Mouse (Mus musculus) embryonic facial prominence, embryonic 13.5 days (tissue): ENCODE data around the gene Srrt. TPM values are rescaled to one million over a fixed set of nuclear protein-coding genes. Genes with fewer than 3 reads are reported as not detected.

Experiments used
- ATAC-seq: fragments of 200-750 bp; cut with Nextera tagmentation; 2 replicates; pipeline ENCODE4 v1.8.0; 2017; ENCODE audit warnings: low read depth; ENCODE audit not compliant: insufficient number of reproducible peaks, insufficient read depth, low FRiP score, low TSS enrichment
- H3K27ac ChIP-seq: fragments of 300-500 bp; sonication (generic); 2 replicates; pipeline ENCODE4 v1.5.1; 2015; ENCODE audit warnings: moderate library complexity, mild to moderate bottlenecking, inconsistent platforms
- H3K27me3 ChIP-seq: fragments of 300-500 bp; sonication (generic); 2 replicates; pipeline ENCODE4 v1.6.1; 2015; ENCODE audit warnings: mild to moderate bottlenecking, inconsistent platforms
- H3K36me3 ChIP-seq: fragments of 300-500 bp; sonication (generic); 2 replicates; pipeline ENCODE4 v1.6.1; 2015; ENCODE audit warnings: mild to moderate bottlenecking, inconsistent platforms
- H3K4me1 ChIP-seq: fragments of 300-500 bp; sonication (generic); 2 replicates; pipeline ENCODE4 v1.6.1; 2015; ENCODE audit warnings: inconsistent platforms
- H3K4me2 ChIP-seq: fragments of 300-500 bp; sonication (generic); 2 replicates; pipeline ENCODE4 v1.6.1; 2015; ENCODE audit warnings: moderate library complexity, mild to moderate bottlenecking, inconsistent platforms
- H3K4me3 ChIP-seq: fragments of 300-500 bp; sonication (generic); 2 replicates; pipeline ENCODE4 v1.5.1; 2015; ENCODE audit warnings: mild to moderate bottlenecking, inconsistent platforms
- H3K9ac ChIP-seq: fragments of 300-500 bp; sonication (generic); 2 replicates; pipeline ENCODE4 v1.6.1; 2015; ENCODE audit warnings: mild to moderate bottlenecking, inconsistent platforms
- H3K9me3 ChIP-seq: fragments of 300-500 bp; sonication (generic); 2 replicates; pipeline ENCODE4 v1.6.1; 2016; ENCODE audit warnings: inconsistent platforms
- whole genome bisulfite sequencing: fragments of 180-500 bp; shearing (Covaris S2); methylation state at CpG from one replicate; pipeline ENCODE4 v1.1.7; 2015; ENCODE audit warnings: mixed read lengths; 5-methylcytosine and 5-hydroxymethylcytosine counted together
- polyA plus RNA-seq: library from polyadenylated mRNA; unstranded; fragments of >200 nt; fragmentation: Nextera tagmentation; extraction: Ambion mirVana; gene quantifications from 2 replicates; pipeline ENCODE4 v1.2.1, GENCODE M21; 2015

Srrt gene
- polyA plus RNA-seq, 1 experiment from 2014 or later, result 143 TPM

DNA sequence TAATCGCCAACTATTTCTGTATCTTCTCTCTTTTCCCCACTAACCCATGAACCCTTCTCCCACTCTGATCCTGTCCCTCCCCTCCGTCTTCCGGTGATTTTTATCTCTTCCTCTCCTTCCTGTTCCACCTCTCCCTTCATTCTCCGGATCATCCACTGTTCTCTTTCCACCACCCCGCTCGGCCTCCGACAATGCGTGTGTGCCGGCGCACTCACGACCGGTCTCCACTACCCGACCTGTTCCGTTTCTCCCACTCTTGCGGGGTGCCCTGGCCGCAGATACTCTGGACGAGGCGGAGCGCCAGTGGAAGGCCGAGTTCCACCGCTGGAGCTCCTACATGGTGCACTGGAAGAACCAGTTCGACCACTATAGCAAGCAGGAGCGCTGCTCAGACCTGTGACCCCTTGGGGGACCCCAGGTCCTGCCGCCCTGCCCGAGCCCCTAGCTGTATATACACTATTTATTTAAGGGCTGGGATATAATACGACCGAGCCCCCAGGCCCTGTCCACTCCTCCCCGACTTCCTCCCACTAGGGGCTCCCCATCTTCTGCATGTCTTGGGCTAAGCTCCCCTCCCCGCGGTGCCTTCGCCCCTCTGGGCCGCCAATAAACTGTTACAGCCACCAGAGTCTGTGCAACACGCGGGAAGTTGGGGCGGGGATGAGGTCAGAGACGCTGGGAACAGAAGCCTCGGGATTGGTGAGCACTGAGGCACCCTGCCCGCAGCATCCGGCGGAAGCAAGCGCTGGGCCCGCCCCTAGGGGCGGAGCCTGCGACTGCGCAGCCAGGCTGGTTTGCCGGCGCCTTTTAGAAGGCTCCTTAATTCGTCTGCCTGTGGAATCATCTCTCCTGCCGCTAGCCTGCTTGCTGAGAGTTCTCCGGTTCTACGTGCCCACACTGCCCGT, 13.4 kb downstream of the Srrt start, which contains the start of gene Ufsp1:
Ufsp1 (plus strand) TSS at position 791 of the 905 bp plus-strand sequence.
- peak within 1 kb of the TSS; percentile 98 for H3K4me2 ChIP-seq
- H3K4me1 ChIP-seq, result peaks cover 32% of the 10 kb centered on the region
- H3K27ac ChIP-seq, result peak within 1 kb of the TSS; percentile 88
- peak within 1 kb of the TSS; percentile 84 for H3K9ac ChIP-seq
- ATAC-seq, result peak; percentile 91
- H3K27me3 ChIP-seq, result peaks cover 42% of the 10 kb centered on the region
- H3K9me3 ChIP-seq, result no peaks in the 10 kb centered on the region
- under 1% methylated on average over 52 of the region's 52 CpGs for WGBS
- H3K4me3 ChIP-seq, result peak within 1 kb of the TSS; percentile 61
- peaks cover 44% of the 10 kb centered on the region for H3K36me3 ChIP-seq

DNA sequence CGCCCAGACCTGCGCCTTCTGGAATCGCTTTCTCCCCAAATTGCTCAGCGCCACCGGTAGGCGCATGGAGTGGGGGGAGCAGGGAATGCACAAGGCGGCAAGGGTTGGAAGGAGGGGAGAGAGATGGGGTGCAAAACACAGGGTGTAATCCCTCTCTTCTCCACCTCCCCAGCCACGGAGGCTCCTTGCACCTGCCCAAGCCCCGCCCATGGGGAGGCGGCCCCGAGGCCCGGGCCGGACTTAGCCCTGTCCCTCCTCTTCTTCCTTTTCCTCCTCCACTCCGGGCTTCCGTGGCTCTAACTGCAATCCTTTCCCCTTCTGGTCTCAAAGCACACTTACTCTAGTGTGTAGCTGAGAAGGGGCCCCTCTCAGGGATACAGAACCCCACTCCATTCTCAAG, 14.2 kb downstream of the Srrt start:
- H3K9ac ChIP-seq, result peak overlapping the region; percentile 84
- ATAC-seq, result no peak
- 2% methylated on average over 15 of the region's 15 CpGs for WGBS
- peaks cover 38% of the 10 kb centered on the region for H3K4me1 ChIP-seq
- peak overlapping the region; percentile 88 for H3K27ac ChIP-seq
- no peaks in the 10 kb centered on the region for H3K9me3 ChIP-seq
- H3K4me3 ChIP-seq, result peak overlapping the region; percentile 61
- peaks cover 49% of the 10 kb centered on the region for H3K27me3 ChIP-seq
- peak overlapping the region; percentile 98 for H3K4me2 ChIP-seq
- H3K36me3 ChIP-seq, result peaks cover 36% of the 10 kb centered on the region

DNA sequence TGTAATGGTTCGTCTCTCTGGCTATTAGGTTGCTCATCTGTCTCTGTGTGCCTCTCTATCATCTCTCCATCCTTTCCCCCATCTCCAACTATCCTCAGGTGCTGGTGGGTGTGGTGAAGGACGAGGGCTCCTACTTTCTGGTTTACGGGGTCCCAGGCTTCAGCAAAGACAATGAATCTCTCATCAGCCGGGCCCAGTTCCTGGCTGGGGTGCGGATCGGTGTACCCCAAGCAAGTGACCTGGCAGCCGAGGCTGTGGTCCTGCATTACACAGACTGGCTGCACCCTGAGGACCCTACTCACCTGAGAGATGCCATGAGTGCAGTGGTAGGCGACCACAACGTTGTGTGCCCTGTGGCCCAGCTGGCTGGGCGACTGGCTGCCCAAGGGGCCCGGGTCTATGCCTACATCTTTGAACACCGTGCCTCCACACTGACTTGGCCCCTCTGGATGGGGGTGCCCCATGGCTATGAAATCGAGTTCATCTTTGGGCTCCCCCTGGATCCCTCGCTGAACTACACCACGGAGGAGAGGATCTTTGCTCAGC, 16.0 kb downstream of the Srrt start:
- H3K4me1 ChIP-seq, result peaks cover 54% of the 10 kb centered on the region

DNA sequence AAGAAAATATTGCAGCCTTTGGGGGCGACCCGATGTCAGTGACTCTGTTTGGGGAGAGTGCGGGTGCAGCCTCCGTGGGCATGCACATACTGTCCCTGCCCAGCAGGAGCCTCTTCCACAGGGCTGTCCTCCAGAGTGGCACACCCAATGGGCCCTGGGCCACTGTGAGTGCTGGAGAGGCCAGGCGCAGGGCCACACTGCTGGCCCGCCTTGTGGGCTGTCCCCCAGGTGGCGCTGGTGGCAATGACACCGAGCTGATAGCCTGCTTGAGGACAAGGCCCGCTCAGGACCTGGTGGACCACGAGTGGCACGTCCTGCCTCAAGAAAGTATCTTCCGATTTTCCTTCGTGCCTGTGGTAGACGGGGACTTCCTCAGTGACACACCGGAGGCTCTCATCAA, 16.8 kb downstream of the Srrt start:
- Histone ChIP-seq H3K9ac (no peak overlapping the region), H3K4me1 (peaks cover 55% of the 10 kb centered on the region), H3K4me3 (no peak overlapping the region), H3K36me3 (peaks cover 10% of the 10 kb centered on the region), H3K4me2 (no peak overlapping the region), H3K27me3 (peaks cover 72% of the 10 kb centered on the region), H3K9me3 (no peaks in the 10 kb centered on the region), H3K27ac (no peak overlapping the region)
- no peak for ATAC-seq
- 19% methylated on average over 15 of the region's 15 CpGs for WGBS

More for the DNA sequence above, 16.0 kb downstream of the Srrt start:
- H3K9me3 ChIP-seq, result no peaks in the 10 kb centered on the region
- WGBS, result 69% methylated on average over 15 of the region's 15 CpGs
- H3K4me2 ChIP-seq, result no peak overlapping the region
- no peak overlapping the region for H3K4me3 ChIP-seq
- peaks cover 18% of the 10 kb centered on the region for H3K36me3 ChIP-seq
- H3K27me3 ChIP-seq, result peaks cover 65% of the 10 kb centered on the region
- no peak overlapping the region for H3K9ac ChIP-seq
- ATAC-seq, result no peak
- no peak overlapping the region for H3K27ac ChIP-seq

DNA sequence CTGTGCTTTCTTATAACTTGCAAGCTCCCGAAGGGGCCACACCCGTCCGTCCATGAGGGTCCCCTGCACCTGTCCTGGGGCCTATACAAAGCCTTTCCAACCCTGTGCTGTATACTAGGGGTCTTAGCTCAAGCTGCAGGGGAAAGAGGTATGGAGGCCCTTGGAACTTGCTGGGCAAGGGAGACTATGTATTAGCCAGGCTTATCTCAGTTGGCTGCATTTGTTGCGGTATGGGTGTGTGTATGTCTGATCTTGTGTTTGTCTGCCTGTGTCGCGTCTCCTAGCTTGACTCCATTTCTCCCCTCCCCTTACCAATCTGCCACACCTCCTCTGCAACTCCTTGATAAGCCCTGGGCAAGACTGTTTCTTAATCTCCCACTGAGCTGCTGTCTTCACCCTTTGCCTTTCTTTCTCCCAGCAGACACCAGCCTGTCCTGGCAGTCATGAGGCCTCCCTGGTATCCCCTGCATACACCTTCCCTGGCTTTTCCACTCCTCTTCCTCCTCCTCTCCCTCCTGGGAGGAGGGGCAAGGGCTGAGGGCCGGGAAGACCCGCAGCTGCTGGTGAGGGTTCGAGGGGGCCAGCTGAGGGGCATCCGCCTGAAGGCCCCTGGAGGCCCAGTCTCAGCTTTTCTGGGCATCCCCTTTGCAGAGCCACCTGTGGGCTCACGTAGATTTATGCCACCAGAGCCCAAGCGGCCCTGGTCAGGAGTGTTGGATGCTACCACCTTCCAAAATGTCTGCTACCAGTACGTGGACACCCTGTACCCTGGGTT, 17.7 kb downstream of the Srrt start:
- Histone ChIP-seq H3K4me2 (peak overlapping the region; percentile 87), H3K36me3 (peaks cover under 1% of the 10 kb centered on the region), H3K27ac (0 out of 2 replicates have a peak overlapping the region, but pooled peaks have one; percentile 29), H3K4me1 (peaks cover 47% of the 10 kb centered on the region), H3K27me3 (peaks cover 72% of the 10 kb centered on the region), H3K9me3 (no peaks in the 10 kb centered on the region), H3K4me3 (peak overlapping the region; percentile 46; the same call in 1 of the 2 replicates), H3K9ac (no peak overlapping the region; the same call in 1 of the 2 replicates)
- 56% methylated on average over 13 of the region's 13 CpGs for WGBS
- no peak for ATAC-seq

DNA sequence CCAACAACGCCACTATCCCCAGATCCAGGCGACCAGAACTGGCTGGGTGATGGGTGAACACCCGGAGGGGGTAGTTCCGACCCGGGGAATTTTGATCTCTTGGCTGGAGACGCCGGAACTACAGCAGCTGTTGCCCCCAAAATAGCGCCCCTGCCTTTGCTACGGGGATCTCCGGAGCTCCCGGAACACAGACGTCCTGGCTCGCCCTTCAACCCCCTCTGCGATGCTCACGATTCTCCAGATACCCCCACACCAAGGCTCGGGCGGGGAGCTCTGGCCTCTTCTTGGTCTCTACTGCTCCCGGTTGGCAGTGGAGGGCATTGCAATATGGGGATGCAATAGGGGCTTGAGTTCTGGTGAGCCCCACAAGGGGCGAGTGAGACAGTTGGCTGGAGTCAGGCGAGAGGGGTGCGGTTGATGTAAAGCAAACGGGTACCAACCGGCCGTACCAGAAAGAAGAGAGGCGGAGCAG, 18.4 kb downstream of the Srrt start:
- Histone ChIP-seq H3K4me2 (peak overlapping the region; percentile 87), H3K4me3 (peak overlapping the region; percentile 46), H3K36me3 (no peaks in the 10 kb centered on the region), H3K9me3 (no peaks in the 10 kb centered on the region), H3K9ac (peak overlapping the region; percentile 61; the same call in 1 of the 2 replicates), H3K27me3 (peaks cover 72% of the 10 kb centered on the region), H3K27ac (0 out of 2 replicates have a peak overlapping the region, but pooled peaks have one; percentile 29), H3K4me1 (peaks cover 45% of the 10 kb centered on the region)
- 1% methylated on average over 25 of the region's 25 CpGs for WGBS
- peak; percentile 8; the same call in 1 of the 2 replicates for ATAC-seq

DNA sequence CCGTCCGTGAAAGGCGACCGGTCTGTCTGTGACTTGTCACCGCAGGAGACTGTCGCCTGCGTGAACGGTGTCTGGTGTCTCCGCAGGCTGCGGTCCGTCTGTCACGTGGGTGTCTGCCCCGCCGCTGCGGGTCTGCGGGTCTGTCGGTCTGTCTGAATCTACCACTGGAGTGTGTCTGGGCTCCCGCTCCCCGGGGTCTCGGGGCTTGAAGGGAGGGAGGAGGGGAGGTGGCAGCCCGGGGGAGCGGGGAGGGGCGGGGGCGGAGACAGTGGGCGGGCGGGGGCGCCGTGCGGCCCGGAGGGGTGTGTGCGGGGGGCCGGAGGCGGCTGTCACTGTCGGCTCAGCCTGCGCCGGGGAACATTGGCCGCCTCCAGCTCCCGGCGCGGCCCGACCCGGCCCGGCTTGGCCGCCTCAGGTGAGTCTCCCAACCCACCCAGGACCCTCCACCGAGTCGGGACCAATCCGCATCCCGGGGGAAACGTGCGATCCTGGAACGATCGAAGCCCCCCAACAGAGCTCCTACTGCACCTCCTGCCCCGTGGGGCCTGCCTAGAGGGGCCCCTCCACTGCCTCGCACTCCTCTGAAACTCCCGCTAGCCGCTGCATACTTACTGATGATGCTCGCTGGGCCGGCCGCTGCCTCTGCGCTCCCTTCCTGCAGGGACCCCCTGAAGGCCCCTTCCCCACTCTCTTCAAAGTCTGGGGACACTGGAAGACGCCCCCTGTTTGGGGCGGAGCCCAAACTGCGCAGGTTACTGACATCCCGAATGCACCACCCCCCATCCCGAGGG, 19.3 kb downstream of the Srrt start:
- Histone ChIP-seq H3K9me3 (no peaks in the 10 kb centered on the region), H3K27me3 (peaks cover 71% of the 10 kb centered on the region), H3K4me3 (peak overlapping the region; percentile 46), H3K4me1 (peaks cover 41% of the 10 kb centered on the region), H3K27ac (no peak overlapping the region), H3K36me3 (no peaks in the 10 kb centered on the region), H3K4me2 (peak overlapping the region; percentile 87), H3K9ac (peak overlapping the region; percentile 65)
- ATAC-seq, result no peak
- WGBS, result under 1% methylated on average over 59 of the region's 65 CpGs

DNA sequence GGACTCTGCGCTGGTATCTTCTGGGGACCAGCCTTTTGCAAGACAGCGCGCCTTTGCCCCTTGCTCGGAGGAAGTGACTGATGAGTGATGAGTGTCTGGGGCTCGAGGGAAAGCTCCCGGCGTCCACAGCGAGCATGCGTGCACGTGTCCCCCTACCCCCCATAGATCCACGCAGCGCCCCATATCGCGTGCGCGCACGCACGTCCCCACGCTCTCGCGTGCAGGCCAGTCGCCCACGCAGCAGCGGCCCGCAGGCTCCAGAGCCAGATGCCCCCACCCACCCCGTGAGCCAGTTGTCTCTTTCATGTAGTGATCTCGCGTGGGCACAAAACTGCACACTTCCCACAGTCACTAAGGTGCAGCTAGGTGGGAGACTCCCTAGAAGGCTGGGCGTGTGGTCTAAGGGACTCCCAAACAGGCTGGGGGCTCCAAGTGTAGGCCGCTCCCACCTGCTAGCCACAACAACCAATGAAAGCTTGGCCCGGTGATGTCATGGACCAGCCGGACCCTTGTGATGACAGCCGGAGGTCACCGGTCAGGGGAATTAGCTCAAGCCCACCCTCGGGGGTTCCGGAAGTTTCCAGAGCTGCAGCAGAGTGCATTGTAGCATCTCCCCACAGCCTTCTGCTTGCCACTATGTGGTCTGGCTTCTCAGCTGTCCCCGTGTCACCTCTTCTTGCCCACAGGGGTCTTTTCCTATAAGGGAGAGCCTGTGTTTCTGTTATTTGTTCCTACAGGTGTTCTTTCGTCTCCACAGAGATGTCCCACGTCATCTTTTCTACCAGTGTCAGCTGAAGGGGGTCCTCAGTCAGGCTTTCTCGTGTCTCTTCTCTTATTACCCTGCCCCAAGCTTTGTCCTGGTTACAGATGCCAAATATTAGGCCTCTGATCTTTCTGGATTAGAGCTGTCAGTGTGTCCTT, 20.2 kb downstream of the Srrt start, which contains the start of gene Ache:
Ache (plus strand) TSS at position 488 of the 921 bp plus-strand sequence.
- Histone ChIP-seq H3K9ac (peak within 1 kb of the TSS; percentile 65), H3K36me3 (no peaks in the 10 kb centered on the region), H3K27me3 (peaks cover 62% of the 10 kb centered on the region), H3K4me2 (peak within 1 kb of the TSS; percentile 87), H3K4me1 (peaks cover 35% of the 10 kb centered on the region), H3K27ac (no peak within 1 kb of the TSS), H3K9me3 (no peaks in the 10 kb centered on the region), H3K4me3 (peak within 1 kb of the TSS; percentile 46)
- WGBS, result 1% methylated on average over 40 of the region's 40 CpGs
- no peak for ATAC-seq

DNA sequence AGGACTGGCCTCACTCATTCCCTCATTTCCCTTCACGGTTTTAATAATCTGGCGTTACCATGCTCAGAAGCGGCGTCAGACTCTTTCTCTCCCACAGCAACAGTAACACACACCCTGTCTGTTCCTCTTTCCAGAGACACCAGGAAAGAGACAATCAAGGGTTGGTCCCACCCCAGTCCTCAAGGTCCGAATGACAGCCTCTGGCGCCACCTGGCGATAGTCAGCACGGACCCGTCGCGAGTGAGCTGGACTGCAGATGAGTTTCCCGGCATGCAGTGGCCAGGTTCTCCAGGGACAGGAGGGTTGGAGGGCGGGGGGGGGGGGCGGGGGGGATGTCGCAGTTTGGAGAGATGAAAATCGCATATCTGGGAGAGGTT, 20.8 kb downstream of the Srrt start:
- Histone ChIP-seq H3K27me3 (peaks cover 56% of the 10 kb centered on the region), H3K9ac (peak overlapping the region; percentile 65; the same call in 1 of the 2 replicates), H3K4me1 (peaks cover 35% of the 10 kb centered on the region), H3K4me2 (peak overlapping the region; percentile 87), H3K4me3 (peak overlapping the region; percentile 46), H3K36me3 (no peaks in the 10 kb centered on the region), H3K9me3 (no peaks in the 10 kb centered on the region), H3K27ac (no peak overlapping the region)
- under 1% methylated on average over 16 of the region's 16 CpGs for WGBS
- ATAC-seq, result no peak; the same call in 1 of the 2 replicates

DNA sequence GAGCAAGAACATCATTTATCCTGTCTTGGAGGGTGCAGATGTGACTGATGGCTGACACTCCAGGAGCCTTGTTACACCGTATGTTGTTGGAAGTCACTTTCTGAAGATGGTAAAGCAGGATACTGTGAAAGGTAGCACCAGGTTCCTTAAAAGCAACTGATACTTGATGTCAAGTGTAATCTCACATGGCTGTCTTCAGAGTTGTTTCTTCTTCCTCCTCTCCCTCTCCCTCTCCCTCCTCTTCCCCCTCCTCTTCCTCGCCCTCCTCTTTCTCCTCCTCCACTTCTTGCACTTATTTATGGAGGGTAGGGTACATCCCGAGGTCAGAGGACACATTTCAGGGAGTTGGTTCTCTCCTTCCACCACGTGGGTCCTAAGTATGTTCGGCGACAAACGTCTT, 21.5 kb downstream of the Srrt start:
- Histone ChIP-seq H3K27ac (no peak overlapping the region), H3K4me1 (peaks cover 35% of the 10 kb centered on the region), H3K27me3 (peaks cover 49% of the 10 kb centered on the region), H3K4me2 (0 out of 2 replicates have a peak overlapping the region, but pooled peaks have one; percentile 87), H3K36me3 (no peaks in the 10 kb centered on the region), H3K4me3 (no peak overlapping the region), H3K9ac (no peak overlapping the region), H3K9me3 (no peaks in the 10 kb centered on the region)
- no peak for ATAC-seq
- 40% methylated on average over 7 of the region's 7 CpGs for WGBS
